Mouse (Mus musculus) CD4-positive, CD25-positive, alpha-beta regulatory T cell, adult 4 months (primary cell): ENCODE data around the gene Gm7138. TPM values are rescaled to one million over a fixed set of nuclear protein-coding genes. Genes with fewer than 3 reads are reported as not detected.
"Not testable (repeated sequence)": the region's sequence is repeated elsewhere in the genome, so short reads cannot be mapped to it uniquely, and the experiment has no call there.

ENCODE experiments used
- ATAC-seq: one replicate; pipeline ENCODE4 v1.8.0; 2017
- polyA plus RNA-seq, 2 experiments: library from polyadenylated mRNA; unstranded; fragments of 100-300 nt; shearing (Covaris generic); gene quantifications; one replicate each; pipeline ENCODE4 v1.2.1; 2017

Gene Gm7138
- polyA plus RNA-seq, 2 experiments from 2014 or later, result not detected

- not testable (repeated sequence) for ATAC-seq
Observed at GRCm38 (mm10) chr10:77741924-77742688, 34.6 kb downstream of the Gm7138 start, which contains the start of gene Gm18596. Gene Gm18596 (minus strand): TSS chr10:77742638.

GRCm38 (mm10) chr10:77738929-77739328 lies 37.8 kb downstream of the Gm7138 start:
- ATAC-seq, result no peak

- ATAC-seq, result no peak
Observed at GRCm38 (mm10) chr10:77735928-77736327, 40.8 kb downstream of the Gm7138 start.

- ATAC-seq, result no peak
Observed at GRCm38 (mm10) chr10:77729241-77729640, 47.5 kb downstream of the Gm7138 start.

GRCm38 (mm10) chr10:77728280-77728679 lies 48.5 kb downstream of the Gm7138 start:
- no peak for ATAC-seq

Other genes with a start within 250 kb of the Gm7138 start
- 100 to 1,000 TPM; 449 to 774 TPM for gene Itgb2, start 246.7 kb downstream of the Gm7138 start, polyA plus RNA-seq
- 100 to 1,000 TPM; 107 to 179 TPM for gene Pttg1ip, start 195.2 kb downstream of the Gm7138 start, polyA plus RNA-seq
- 100 to 1,000 TPM in 1 of 2 experiments, 10 to 100 TPM in 1; 96.6 to 109 TPM for gene Sumo3, start 170.8 kb downstream of the Gm7138 start, polyA plus RNA-seq
- gene Gm49325, start 170.7 kb downstream of the Gm7138 start, polyA plus RNA-seq, result 1 to 10 TPM in 1 of 2 experiments, not detected in 1; 3.0 TPM
- gene Ube2g2, start 154.7 kb downstream of the Gm7138 start, polyA plus RNA-seq, result 10 to 100 TPM; 42.0 to 65.6 TPM
- gene Tspear, start 90.4 kb downstream of the Gm7138 start, polyA plus RNA-seq, result 1 to 10 TPM in 1 of 2 experiments, under 1 TPM in 1; 0.31 to 1.4 TPM
- not detected for gene Gm19402, start 86.2 kb downstream of the Gm7138 start, polyA plus RNA-seq
- gene Gm9508, start 79.7 kb downstream of the Gm7138 start, polyA plus RNA-seq, result not detected
- not detected for gene Gm10272, start 70.3 kb downstream of the Gm7138 start, polyA plus RNA-seq
- gene Gm10024, start 65.5 kb downstream of the Gm7138 start, polyA plus RNA-seq, result not detected
- gene Gm10142, start 61.1 kb downstream of the Gm7138 start, polyA plus RNA-seq, result not detected
- not detected for gene Krtap12-1, start 56.3 kb downstream of the Gm7138 start, polyA plus RNA-seq
- not detected for gene Gm10100, start 50.5 kb downstream of the Gm7138 start, polyA plus RNA-seq
- not detected for gene Gm18596, start 34.3 kb downstream of the Gm7138 start, polyA plus RNA-seq
- gene Gm9736, start 25.6 kb downstream of the Gm7138 start, polyA plus RNA-seq, result not detected
- gene Gm3233, start 17.3 kb downstream of the Gm7138 start, polyA plus RNA-seq, result not detected
- not detected for gene Gm3238, start 5.6 kb downstream of the Gm7138 start, polyA plus RNA-seq
- not detected for gene Gm3250, start 5.6 kb upstream of the Gm7138 start, polyA plus RNA-seq
- gene Gm7137, start 11.3 kb upstream of the Gm7138 start, polyA plus RNA-seq, result not detected
- not detected for gene Gm9639, start 18.1 kb upstream of the Gm7138 start, polyA plus RNA-seq
- not detected for gene Gm19668, start 22.2 kb upstream of the Gm7138 start, polyA plus RNA-seq
- gene Gm9507, start 34.9 kb upstream of the Gm7138 start, polyA plus RNA-seq, result not detected
- gene Gm2696, start 37.7 kb upstream of the Gm7138 start, polyA plus RNA-seq, result not detected
- gene Krtap10-4, start 50.2 kb upstream of the Gm7138 start, polyA plus RNA-seq, result not detected
- gene Krtap10-10, start 59.0 kb upstream of the Gm7138 start, polyA plus RNA-seq, result not detected
- not detected for gene Gm36176, start 69.9 kb upstream of the Gm7138 start, polyA plus RNA-seq
- not detected for gene Gm10318, start 75.9 kb upstream of the Gm7138 start, polyA plus RNA-seq
- not detected for gene Gm3285, start 85.0 kb upstream of the Gm7138 start, polyA plus RNA-seq
- gene Lrrc3, start 125.6 kb upstream of the Gm7138 start, polyA plus RNA-seq, result not detected
- 1 to 10 TPM in 1 of 2 experiments, not detected in 1; 1.2 TPM for gene Trpm2, start 193.6 kb upstream of the Gm7138 start, polyA plus RNA-seq
- 10 to 100 TPM in 1 of 2 experiments, 1 to 10 TPM in 1; 5.4 to 13.8 TPM for gene 1810043G02Rik, start 201.6 kb upstream of the Gm7138 start, polyA plus RNA-seq
- 100 to 1,000 TPM in 1 of 2 experiments, 10 to 100 TPM in 1; 60.6 to 118 TPM for gene Pfkl, start 233.1 kb upstream of the Gm7138 start, polyA plus RNA-seq